Mouse (Mus musculus): ENCODE data around the gene Map2k2. TPM values are rescaled to one million over a fixed set of nuclear protein-coding genes. Genes with fewer than 3 reads are reported as not detected.
A peak's percentile ranks its signal among the peaks of the same experiment; 100 is the strongest.

Map2k2 gene
- total and polyA plus RNA-seq, 3 experiments = 147 to 212 TPM; not detected in 1

DNA sequence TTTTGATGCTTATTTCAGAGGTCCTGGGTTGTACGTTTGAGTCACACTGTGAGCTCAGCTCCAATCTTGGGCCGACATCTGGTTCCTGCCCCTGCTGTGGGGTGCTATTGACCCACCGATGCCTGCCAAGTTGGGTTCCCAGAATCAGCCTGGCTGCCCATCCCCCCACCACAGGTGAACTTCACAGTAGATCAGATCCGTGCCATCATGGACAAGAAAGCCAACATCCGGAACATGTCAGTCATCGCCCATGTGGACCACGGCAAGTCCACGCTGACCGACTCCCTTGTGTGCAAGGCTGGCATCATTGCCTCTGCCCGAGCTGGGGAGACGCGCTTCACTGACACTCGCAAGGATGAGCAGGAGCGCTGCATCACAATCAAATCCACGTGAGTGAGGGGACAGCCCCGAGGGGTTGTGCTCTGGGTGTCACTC lies 71.8 kb downstream of the Map2k2 start (continued):
- TF ChIP-seq USF1 (IDR thresholded peaks at IDR 0.05; ENCODE audit: low read depth, low read length) (no peak), MXI1 (IDR thresholded peaks at IDR 0.05; ENCODE audit: low read depth, low read length) (peak; percentile 74), GABPA (IDR thresholded peaks at IDR 0.05; ENCODE audit: low read depth, low read length) (no peak), MYB (IDR thresholded peaks at IDR 0.05; ENCODE audit: low read depth, low read length) (no peak), ZKSCAN1 (IDR thresholded peaks at IDR 0.05; ENCODE audit: low read depth, low read length) (no peak), POLR2AphosphoS5 (IDR thresholded peaks at IDR 0.05; ENCODE audit: borderline replicate concordance, low read depth, low read length) (no peak; the same call in 1 of the 2 replicates), NRF1 (IDR thresholded peaks at IDR 0.05; ENCODE audit: insufficient read depth, low read depth, low read length, poor library complexity, severe bottlenecking) (no peak), SMC3 (IDR thresholded peaks at IDR 0.05; ENCODE audit: low read depth, low read length) (no peak), BHLHE40 (IDR thresholded peaks at IDR 0.05; ENCODE audit: borderline replicate concordance, low read depth, low read length) (0 out of 2 replicates have a peak, but pooled peaks have one; percentile 26), ZMIZ1 (IDR thresholded peaks at IDR 0.05; ENCODE audit: low read depth, low read length) (no peak), E2F4 (IDR thresholded peaks at IDR 0.05; ENCODE audit: borderline replicate concordance, low read depth, low read length) (no peak), TCF12 (IDR thresholded peaks at IDR 0.05; ENCODE audit: low read depth, low read length) (0 out of 2 replicates have a peak, but pooled peaks have one; percentile 22), CHD1 (IDR thresholded peaks at IDR 0.05; ENCODE audit: low read depth, low read length) (no peak), POLR2AphosphoS2 (IDR thresholded peaks at IDR 0.05; ENCODE audit: low read length) (no peak), ZC3H11A (IDR thresholded peaks at IDR 0.05; ENCODE audit: low read depth, low read length) (no peak), KAT2A (conservative IDR thresholded peaks at IDR 0.05; ENCODE audit: low read depth, low read length) (no peak), CHD2 (IDR thresholded peaks at IDR 0.05; ENCODE audit: low read length) (0 out of 2 replicates have a peak, but pooled peaks have one; percentile 21)

DNA sequence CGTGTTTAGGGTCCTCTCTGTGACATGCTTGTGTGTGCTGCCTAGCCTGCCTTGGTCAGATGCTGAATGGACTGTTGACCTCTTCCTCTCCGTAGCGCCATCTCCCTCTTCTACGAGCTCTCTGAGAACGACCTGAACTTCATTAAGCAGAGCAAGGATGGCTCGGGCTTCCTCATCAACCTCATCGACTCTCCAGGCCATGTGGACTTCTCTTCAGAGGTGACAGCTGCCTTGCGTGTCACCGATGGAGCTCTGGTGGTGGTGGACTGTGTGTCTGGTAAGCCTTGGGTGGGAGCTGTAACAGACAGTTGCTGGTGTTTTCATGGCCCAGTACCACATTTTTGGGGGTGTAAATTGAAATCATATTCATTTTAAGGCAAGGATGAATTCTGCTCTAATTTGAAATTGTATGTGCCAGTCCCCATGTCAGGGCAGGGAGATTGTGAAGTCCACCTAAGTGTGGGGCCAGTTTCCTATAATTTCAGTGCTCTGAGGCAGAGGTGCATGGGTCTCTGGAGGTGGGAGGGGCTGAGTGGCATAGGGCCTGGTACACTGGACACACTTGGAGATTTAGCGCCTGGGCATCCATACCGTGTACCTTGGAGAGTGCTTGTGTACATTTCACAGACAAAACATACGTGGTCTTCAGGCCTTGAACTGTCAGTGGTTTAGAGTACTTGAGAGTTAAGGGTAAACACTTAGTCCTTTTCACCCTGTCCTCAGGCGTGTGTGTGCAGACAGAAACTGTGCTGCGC lies 72.4 kb downstream of the Map2k2 start:
- Histone ChIP-seq H3K79me2 (ENCODE audit: control insufficient read depth, insufficient read depth, low read length, poor library complexity) (peaks cover 36% of the 10 kb centered on the region), H3K4me1 (ENCODE audit: control insufficient read depth in 1 of 2, insufficient read depth in 2 of 2, low read length in 2 of 2) (peaks cover 0 to 24% of the 10 kb centered on the region in 2 experiments; a peak in 3 of 4 replicates)

More for the DNA sequence above, 72.4 kb downstream of the Map2k2 start:
- Histone ChIP-seq H3K36me3 (ENCODE audit: control insufficient read depth in 1 of 2, insufficient read depth in 2 of 2, low read length in 2 of 2) (peaks cover 6 to 18% of the 10 kb centered on the region in 2 experiments), H3K27ac (ENCODE audit: control insufficient read depth, low read depth, low read length) (peak overlapping the region; percentile 84), H3K9ac (ENCODE audit: control insufficient read depth, low read depth, low read length, poor library complexity, severe bottlenecking) (peak overlapping the region; percentile 94), H3K27me3 (ENCODE audit: control insufficient read depth in 1 of 2, insufficient read depth in 2 of 2, low read length in 2 of 2) (no peaks in the 10 kb centered on the region), H3K9me3 (replicated peaks; ENCODE audit: insufficient read depth, low read length) (no peaks in the 10 kb centered on the region), H3K4me3 (ENCODE audit: control insufficient read depth in 1 of 2, insufficient read depth in 1 of 2, low read depth in 2 of 2, low read length in 2 of 2) (peak overlapping the region; percentile 58 to 80)
- TF ChIP-seq HCFC1 (IDR thresholded peaks at IDR 0.05; ENCODE audit: low read depth, low read length) (0 out of 2 replicates have a peak, but pooled peaks have one; percentile 15), GATA1 (IDR thresholded peaks at IDR 0.05; ENCODE audit: low read depth, low read length) (no peak), MXI1 (IDR thresholded peaks at IDR 0.05; ENCODE audit: low read depth, low read length) (peak; percentile 23), POLR2AphosphoS5 (IDR thresholded peaks at IDR 0.05; ENCODE audit: borderline replicate concordance, low read depth, low read length) (no peak; the same call in 1 of the 2 replicates), RAD21 (IDR thresholded peaks at IDR 0.05; ENCODE audit: low read depth, low read length) (no peak)
- DNase-seq (ENCODE audit: low read depth, low spot score) = no peak

All from MEL (cell line).